Mouse (Mus musculus) splenic B cell, adult 2 months (primary cell): ENCODE measurements around the gene Ndufb7.
"Not testable (repeated sequence)": the region's sequence is repeated elsewhere in the genome, so short reads cannot be mapped to it uniquely, and the experiment has no call there.

ENCODE experiments used
- DNase-seq: peaks from one replicate; pipeline ENCODE4 v3.0.0-alpha.2; 2011; ENCODE audit warnings: low read depth, low spot score
- H3K27me3 ChIP-seq: 2 replicates; pipeline ENCODE4 v1.6.1; 2012; ENCODE audit warnings: mild to moderate bottlenecking, low read length, moderate library complexity, mixed read lengths; ENCODE audit not compliant: control insufficient read depth, poor library complexity, insufficient read depth, severe bottlenecking
- H3K36me3 ChIP-seq: 2 replicates; pipeline ENCODE4 v1.6.1; 2012; ENCODE audit warnings: mild to moderate bottlenecking, low read length, moderate library complexity, mixed read lengths; ENCODE audit not compliant: control insufficient read depth, poor library complexity, insufficient read depth, severe bottlenecking

Gene Ndufb7

DNA sequence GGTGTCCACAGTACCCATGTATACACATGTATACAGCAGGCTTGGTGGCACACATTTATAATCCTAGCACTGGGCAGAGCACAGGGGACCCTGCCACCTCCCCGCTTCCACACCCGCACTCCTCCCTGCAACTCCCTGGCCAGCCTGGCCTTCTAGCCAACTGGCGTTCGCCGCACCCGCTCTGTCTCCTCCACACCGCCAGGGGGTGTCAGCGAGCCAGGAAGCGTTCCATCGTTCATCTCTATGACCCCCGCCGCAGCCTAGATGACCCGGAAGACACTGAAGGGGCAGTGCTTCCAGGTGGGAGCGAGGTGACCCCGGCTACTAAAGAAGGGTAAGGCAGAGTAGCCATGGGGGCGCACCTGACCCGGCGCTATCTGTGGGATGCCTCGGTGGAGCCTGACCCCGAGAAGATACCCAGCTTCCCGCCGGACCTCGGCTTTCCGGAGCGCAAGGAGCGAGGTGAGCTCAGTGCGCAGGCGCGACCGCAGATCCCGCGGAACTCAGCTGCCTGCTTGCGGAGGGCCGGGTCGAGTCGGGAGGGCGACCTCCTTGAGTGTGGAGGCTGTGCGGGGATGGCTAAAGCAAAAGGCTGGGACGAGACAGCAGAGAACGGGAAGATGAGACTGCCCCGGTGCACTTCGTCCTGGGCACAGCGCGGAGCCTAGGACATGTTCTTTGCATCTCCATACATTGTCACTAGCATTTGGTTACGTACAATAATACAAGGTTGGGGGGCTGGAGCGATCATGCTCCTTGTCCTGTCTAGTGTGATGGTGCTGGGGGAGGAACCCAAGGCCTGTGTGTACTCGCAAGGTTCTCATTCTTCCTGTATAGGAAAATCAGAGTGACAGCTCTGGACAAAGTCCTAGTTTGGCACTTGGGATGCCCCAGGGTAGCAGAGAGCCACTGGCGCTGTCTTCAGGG, at the start of gene Ndufb7:
Gene Ndufb7, plus strand, starts transcription at position 203 of the 927 bp plus-strand sequence.
- Histone ChIP-seq H3K27me3 (no peaks in the 10 kb centered on the region), H3K36me3 (peaks cover 2% of the 10 kb centered on the region)
- peak; percentile 95 for DNase-seq

DNA sequence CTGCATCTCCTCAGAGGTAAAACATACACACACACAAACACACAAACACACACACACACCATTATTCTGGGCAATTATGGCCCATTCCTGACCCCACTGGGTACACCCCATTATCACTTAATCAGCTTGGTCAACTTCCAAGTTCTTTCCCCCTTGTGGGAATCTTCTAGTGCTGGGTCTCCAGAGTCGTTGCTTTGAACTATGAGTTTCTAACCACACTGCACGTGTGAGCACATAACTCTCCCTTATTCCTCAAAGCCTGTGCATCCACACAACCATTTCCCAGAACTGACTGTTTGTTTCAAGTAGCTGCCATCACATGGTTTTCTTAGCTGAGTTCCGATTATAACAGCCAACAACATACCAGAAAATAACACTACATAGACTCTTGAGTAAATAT, 46.0 kb upstream of the Ndufb7 start:
- Histone ChIP-seq H3K36me3 (no peaks in the 10 kb centered on the region), H3K27me3 (no peaks in the 10 kb centered on the region)
- no peak for DNase-seq

DNA sequence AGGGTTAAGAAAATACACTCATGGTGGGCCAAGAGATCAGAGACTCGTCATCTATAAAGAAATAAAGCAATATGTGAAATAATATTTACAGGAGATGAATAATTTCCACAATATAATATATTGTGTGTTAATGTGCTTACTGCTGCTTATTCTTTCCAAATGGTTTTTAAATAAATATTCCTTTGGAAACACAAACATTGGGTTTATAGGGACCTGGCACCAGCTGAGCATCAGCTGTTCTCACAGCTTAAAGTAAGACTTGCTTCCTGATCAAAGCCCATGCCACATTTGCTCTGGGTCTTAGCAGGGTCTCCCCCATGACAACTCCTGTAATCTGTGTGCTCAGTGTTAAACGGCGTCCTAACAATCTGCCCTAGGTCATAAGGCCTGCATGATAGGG, 45.6 kb upstream of the Ndufb7 start:
- H3K36me3 ChIP-seq, H3K27me3 ChIP-seq, DNase-seq: not testable (repeated sequence)

GRCm38 (mm10) chr8:83521310-83521709, 45.2 kb upstream of the Ndufb7 start:
- H3K36me3 ChIP-seq, result no peaks in the 10 kb centered on the region
- DNase-seq, result no peak
- H3K27me3 ChIP-seq, result no peaks in the 10 kb centered on the region

DNA sequence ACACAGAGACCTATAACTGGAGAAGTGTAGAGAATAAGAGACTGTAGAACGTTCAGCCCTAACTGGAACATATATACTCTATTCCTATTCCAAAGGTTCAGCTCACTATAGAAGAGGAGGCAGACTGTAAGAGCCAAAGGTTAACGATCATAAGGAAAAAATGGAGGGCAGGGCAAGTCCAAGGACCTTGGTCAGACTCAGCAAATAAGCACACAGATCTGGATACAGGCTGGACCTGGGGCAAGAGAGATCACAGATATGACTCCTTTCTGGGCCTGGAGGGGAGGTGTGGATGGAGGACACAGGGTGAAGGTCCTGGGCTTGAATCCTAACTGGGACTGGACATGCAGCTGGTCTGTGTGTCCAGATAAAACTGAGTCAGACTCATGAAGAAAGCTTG, 31.7 kb upstream of the Ndufb7 start:
- H3K36me3 ChIP-seq, result no peaks in the 10 kb centered on the region
- no peak for DNase-seq
- no peaks in the 10 kb centered on the region; the same call in 1 of the 2 replicates for H3K27me3 ChIP-seq

GRCm38 (mm10) chr8:83535736-83536135, 30.7 kb upstream of the Ndufb7 start, which contains the start of gene Olfr370:
Gene Olfr370, plus strand, starts transcription at chr8:83535780.
- DNase-seq, result no peak
- Histone ChIP-seq H3K27me3 (no peaks in the 10 kb centered on the region; the same call in 1 of the 2 replicates), H3K36me3 (no peaks in the 10 kb centered on the region)

- DNase-seq, result no peak
- Histone ChIP-seq H3K27me3 (no peaks in the 10 kb centered on the region), H3K36me3 (no peaks in the 10 kb centered on the region)
These were observed 3.8 kb upstream of the Ndufb7 start for GRCm38 (mm10) chr8:83562669-83563068.

DNA sequence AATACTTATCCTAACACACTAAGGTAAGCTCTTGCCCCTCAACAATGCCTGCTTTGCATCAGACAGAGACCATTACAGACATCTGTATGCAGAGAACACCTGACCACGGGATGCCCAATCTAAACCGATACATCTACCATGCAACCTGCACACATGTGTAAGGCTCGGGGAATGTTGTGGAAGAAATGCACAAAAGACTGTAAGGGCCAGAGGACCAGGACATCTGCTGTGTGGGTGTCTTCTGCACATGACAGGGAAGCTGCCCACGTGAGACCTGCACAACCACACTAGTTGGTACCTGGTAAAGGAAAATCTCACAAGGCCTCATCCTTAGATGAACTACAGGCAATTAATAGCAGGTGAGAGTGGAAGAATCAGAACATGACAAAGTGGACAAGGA, 3.2 kb upstream of the Ndufb7 start:
- no peak for DNase-seq
- Histone ChIP-seq H3K36me3 (no peaks in the 10 kb centered on the region; the same call in 1 of the 2 replicates), H3K27me3 (no peaks in the 10 kb centered on the region)

GRCm38 (mm10) chr8:83565731-83566375, 618 bp upstream of the Ndufb7 start:
- DNase-seq, result peak; percentile 57
- Histone ChIP-seq H3K36me3 (no peaks in the 10 kb centered on the region; the same call in 1 of the 2 replicates), H3K27me3 (no peaks in the 10 kb centered on the region)

DNA sequence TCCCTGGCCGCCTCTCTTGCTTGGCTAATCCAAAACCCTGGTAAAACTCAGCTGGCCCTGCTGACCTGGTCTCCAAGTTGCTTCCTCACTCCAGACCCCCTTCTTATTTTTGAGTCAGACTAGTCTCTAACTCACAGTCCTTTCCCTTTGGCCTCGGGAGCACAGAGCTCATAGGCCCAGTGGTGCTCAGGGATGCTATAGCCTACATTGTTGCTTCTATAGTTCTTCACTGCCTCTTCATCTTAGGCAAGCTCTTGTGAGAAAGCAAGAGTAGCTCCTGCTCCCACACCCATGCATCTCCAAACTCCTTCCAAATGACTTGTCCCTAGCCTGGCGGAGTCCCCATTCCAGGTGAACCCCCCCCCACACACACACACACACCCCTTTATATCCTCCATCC, 1.2 kb downstream of the Ndufb7 start:
- no peak for DNase-seq
- no peaks in the 10 kb centered on the region for H3K27me3 ChIP-seq
- peaks cover 2% of the 10 kb centered on the region for H3K36me3 ChIP-seq

- no peaks in the 10 kb centered on the region for H3K27me3 ChIP-seq
- DNase-seq, result no peak
- H3K36me3 ChIP-seq, result peaks cover 2% of the 10 kb centered on the region
These were observed 1.7 kb downstream of the Ndufb7 start for GRCm38 (mm10) chr8:83568128-83568527.

- H3K27me3 ChIP-seq, result no peaks in the 10 kb centered on the region
- peaks cover 2% of the 10 kb centered on the region for H3K36me3 ChIP-seq
- no peak for DNase-seq
These were observed 2.3 kb downstream of the Ndufb7 start for GRCm38 (mm10) chr8:83568755-83569154.

DNA sequence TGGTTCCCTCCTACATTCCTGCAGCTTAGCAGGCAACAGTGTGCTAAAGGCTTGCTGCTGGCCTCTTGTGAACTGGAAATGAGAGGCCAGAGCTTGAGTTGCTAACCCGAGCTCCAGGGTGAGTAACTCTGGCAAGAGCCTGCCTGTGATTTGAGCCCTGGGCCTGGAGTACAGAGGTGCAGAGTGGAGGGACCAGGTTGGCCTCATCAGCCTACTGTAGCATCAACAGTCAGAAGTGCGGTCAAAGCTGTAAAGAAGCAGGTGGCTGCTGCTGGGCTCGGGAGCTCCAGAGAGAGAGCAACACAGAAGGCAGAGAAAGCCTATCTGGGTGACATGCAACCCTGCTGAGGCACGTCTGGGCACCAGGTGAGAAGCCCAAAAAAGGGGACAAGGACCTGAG, 2.7 kb downstream of the Ndufb7 start:
- Histone ChIP-seq H3K27me3 (no peaks in the 10 kb centered on the region), H3K36me3 (peaks cover 2% of the 10 kb centered on the region)
- no peak for DNase-seq

DNA sequence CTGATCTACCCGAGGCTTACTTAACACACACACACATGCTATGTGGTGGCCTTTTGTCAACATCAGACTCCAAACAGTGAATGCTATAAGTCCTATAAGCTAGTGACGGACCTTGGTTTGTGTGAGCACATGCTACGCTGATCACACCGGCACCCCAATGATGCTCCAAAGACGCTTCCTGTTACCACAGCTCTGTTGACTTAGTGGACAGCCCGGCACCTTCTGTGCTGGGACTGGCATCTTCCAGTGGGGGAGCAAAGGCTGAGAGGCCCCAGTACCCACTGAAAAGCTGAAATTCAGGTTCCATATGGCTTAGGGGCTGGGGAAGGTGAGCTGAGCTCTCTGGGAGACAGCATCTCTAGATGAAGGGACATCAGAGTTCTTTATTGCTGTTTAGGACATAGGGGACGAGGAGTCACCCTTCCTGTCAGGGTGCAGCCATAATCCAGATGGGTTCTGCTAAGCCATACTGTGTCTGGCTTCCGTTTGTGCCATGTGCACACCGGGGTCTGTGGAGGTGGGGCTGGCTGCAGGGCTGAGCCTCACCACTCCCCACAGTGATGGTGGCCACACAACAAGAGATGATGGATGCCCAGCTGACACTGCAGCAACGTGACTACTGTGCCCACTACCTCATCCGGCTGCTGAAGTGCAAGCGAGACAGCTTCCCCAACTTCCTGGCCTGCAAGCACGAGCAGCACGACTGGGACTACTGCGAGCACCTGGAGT, 4.0 kb downstream of the Ndufb7 start:
- Histone ChIP-seq H3K36me3 (peaks cover 2% of the 10 kb centered on the region), H3K27me3 (no peaks in the 10 kb centered on the region)
- DNase-seq, result no peak

GRCm38 (mm10) chr8:83571001-83571340, 4.5 kb downstream of the Ndufb7 start:
- H3K27me3 ChIP-seq, H3K36me3 ChIP-seq, DNase-seq: not testable (repeated sequence)
